Mouse (Mus musculus) forebrain, embryonic 15.5 days (tissue): Measurements from ENCODE around the gene Lmln. TPM values are rescaled to one million over a fixed set of nuclear protein-coding genes. Genes with fewer than 3 reads are reported as not detected.

Experiments
- ATAC-seq: fragments of 200-750 bp; cut with Nextera tagmentation; replicated peaks from 2 replicates; pipeline ENCODE4 v1.8.0; 2017; ENCODE audit warnings: mild to moderate bottlenecking, moderate TSS enrichment, moderate library complexity
- H3K27ac ChIP-seq: fragments of 300-500 bp; sonication (generic); replicated peaks from 2 replicates; pipeline ENCODE4 v1.5.1; 2015; ENCODE audit warnings: mild to moderate bottlenecking, inconsistent platforms
- H3K27me3 ChIP-seq: fragments of 300-500 bp; sonication (generic); 2 replicates; pipeline ENCODE4 v1.6.1; 2015; ENCODE audit warnings: inconsistent platforms
- H3K36me3 ChIP-seq: fragments of 300-500 bp; sonication (generic); 2 replicates; pipeline ENCODE4 v1.6.1; 2015; ENCODE audit warnings: mild to moderate bottlenecking, inconsistent platforms
- H3K4me1 ChIP-seq: fragments of 300-500 bp; sonication (generic); 2 replicates; pipeline ENCODE4 v1.6.1; 2015; ENCODE audit warnings: inconsistent platforms
- H3K4me2 ChIP-seq: fragments of 300-500 bp; sonication (generic); replicated peaks from 2 replicates; pipeline ENCODE4 v1.6.1; 2015; ENCODE audit warnings: mild to moderate bottlenecking, inconsistent platforms
- H3K4me3 ChIP-seq: fragments of 300-500 bp; sonication (generic); 2 replicates; pipeline ENCODE4 v1.5.1; 2015; ENCODE audit warnings: mild to moderate bottlenecking, inconsistent platforms
- H3K9ac ChIP-seq: fragments of 300-500 bp; sonication (generic); replicated peaks from 2 replicates; pipeline ENCODE4 v1.6.1; 2015; ENCODE audit warnings: mild to moderate bottlenecking, inconsistent platforms
- H3K9me3 ChIP-seq: fragments of 300-500 bp; sonication (generic); 2 replicates; pipeline ENCODE4 v1.6.1; 2016; ENCODE audit warnings: inconsistent platforms
- WGBS: fragments of 180-500 bp; shearing (Covaris S2); methylation state at CpG from one replicate; pipeline ENCODE4 v1.1.7; 2015; ENCODE audit warnings: mixed read lengths; 5-methylcytosine and 5-hydroxymethylcytosine counted together
- polyA plus RNA-seq: library from polyadenylated mRNA; unstranded; fragments of >200 nt; fragmentation: Nextera tagmentation; extraction: Ambion mirVana; gene quantifications from 2 replicates; pipeline ENCODE4 v1.2.1, GENCODE M21; 2015

Lmln gene
- polyA plus RNA-seq, 1 experiment from 2014 or later: 3.3 TPM

GRCm38 (mm10) chr16:33060926-33061325 is 1.4 kb upstream of the Lmln start:
- Histone ChIP-seq H3K4me3 (no peak overlapping the region), H3K9ac (no peak overlapping the region), H3K9me3 (no peaks in the 10 kb centered on the region), H3K27me3 (no peaks in the 10 kb centered on the region), H3K4me1 (peaks cover 32% of the 10 kb centered on the region), H3K4me2 (no peak overlapping the region), H3K27ac (no peak overlapping the region), H3K36me3 (peaks cover 31% of the 10 kb centered on the region)
- ATAC-seq: no peak
- 78% methylated on average over 2 of the region's 2 CpGs for WGBS

DNA sequence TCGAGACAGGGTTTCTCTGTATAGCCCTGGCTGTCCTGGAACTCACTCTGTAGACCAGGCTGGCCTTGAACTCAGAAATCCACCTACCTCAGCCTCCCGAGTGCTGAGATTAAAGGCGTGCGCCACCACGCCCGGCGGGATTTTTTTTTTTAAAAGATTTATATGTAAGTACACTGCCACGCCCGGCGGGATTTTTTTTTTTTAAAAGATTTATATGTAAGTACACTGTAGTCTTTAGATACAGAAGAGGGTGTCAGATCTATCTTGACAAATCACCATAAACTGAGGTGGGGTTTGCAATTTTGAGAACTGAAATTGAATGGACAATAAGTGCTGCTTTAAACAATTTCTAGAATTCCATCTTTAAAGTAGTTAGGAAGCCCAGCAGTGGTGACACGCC is 921 bp upstream of the Lmln start:
- H3K9me3 ChIP-seq: no peaks in the 10 kb centered on the region
- peaks cover 31% of the 10 kb centered on the region for H3K36me3 ChIP-seq
- H3K4me1 ChIP-seq: peaks cover 32% of the 10 kb centered on the region
- H3K9ac ChIP-seq: no peak overlapping the region
- no peak overlapping the region; the same call in 1 of the 2 replicates for H3K4me2 ChIP-seq
- no peak overlapping the region for H3K4me3 ChIP-seq
- no peaks in the 10 kb centered on the region for H3K27me3 ChIP-seq
- 59% methylated on average over 11 of the region's 11 CpGs for WGBS
- peak overlapping the region; percentile 89 for H3K27ac ChIP-seq
- ATAC-seq: no peak

- H3K27me3 ChIP-seq: no peaks in the 10 kb centered on the region
- H3K4me1 ChIP-seq: peaks cover 27% of the 10 kb centered on the region
- ATAC-seq: peak; percentile 66
- H3K4me2 ChIP-seq: peak overlapping the region; percentile 91
- peaks cover 36% of the 10 kb centered on the region for H3K36me3 ChIP-seq
- WGBS: 0% methylated on average over 35 of the region's 35 CpGs
- peak overlapping the region; percentile 91 for H3K4me3 ChIP-seq
- H3K9me3 ChIP-seq: no peaks in the 10 kb centered on the region
- peak overlapping the region; percentile 81 for H3K9ac ChIP-seq
- H3K27ac ChIP-seq: peak overlapping the region; percentile 89
These were observed 386 bp downstream of the Lmln start for GRCm38 (mm10) chr16:33062682-33063131.

DNA sequence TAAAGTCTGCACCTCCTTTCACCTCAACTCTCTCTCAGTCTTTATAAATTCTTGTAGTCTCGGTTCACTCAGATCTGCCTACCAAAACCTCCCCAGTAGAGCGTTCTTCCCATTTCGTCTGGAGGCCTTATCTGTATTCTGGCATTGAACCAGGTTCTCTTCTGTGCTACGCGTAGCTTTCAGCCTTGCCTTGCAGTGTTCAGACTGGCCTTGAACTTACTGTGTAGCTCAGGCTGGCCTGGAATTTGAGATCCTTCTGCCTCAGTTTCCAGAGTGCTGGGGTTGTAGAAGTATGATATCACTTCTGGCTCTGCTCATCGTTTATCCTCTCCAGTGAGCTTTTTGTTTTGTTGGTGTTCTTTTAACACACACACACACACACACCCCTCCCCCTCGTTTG is 946 bp downstream of the Lmln start:
- no peak for ATAC-seq
- WGBS: 2% methylated on average over 7 of the region's 7 CpGs
- peaks cover 32% of the 10 kb centered on the region for H3K36me3 ChIP-seq
- peak overlapping the region; percentile 81 for H3K9ac ChIP-seq
- no peaks in the 10 kb centered on the region for H3K27me3 ChIP-seq
- peak overlapping the region; percentile 89 for H3K27ac ChIP-seq
- H3K4me3 ChIP-seq: peak overlapping the region; percentile 91
- peaks cover 22% of the 10 kb centered on the region for H3K4me1 ChIP-seq
- peak overlapping the region; percentile 91 for H3K4me2 ChIP-seq
- H3K9me3 ChIP-seq: no peaks in the 10 kb centered on the region

DNA sequence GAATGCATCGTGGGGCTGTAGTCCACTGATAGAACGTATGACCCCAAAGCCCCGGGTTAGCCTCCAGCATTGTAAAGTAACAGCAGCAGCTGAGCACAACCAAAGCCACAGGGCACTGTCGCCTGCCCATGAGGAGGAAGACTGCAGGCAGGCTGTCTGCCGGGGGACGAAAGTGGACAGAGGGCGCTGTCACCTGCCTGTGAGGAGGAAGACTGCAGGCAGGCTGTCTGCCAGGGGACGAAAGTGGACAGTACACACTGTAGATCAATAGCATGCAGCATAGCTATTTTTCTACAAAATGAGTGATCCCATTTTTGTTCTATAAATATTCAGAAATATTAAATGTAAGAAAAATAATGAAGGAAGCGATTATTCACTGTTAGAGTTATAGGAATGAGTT is 2.3 kb downstream of the Lmln start:
- Histone ChIP-seq H3K9ac (no peak overlapping the region), H3K4me2 (no peak overlapping the region), H3K27ac (no peak overlapping the region), H3K9me3 (no peaks in the 10 kb centered on the region), H3K4me1 (peaks cover 19% of the 10 kb centered on the region), H3K36me3 (peaks cover 18% of the 10 kb centered on the region), H3K27me3 (no peaks in the 10 kb centered on the region), H3K4me3 (no peak overlapping the region)
- WGBS: 74% methylated on average over 9 of the region's 9 CpGs
- no peak for ATAC-seq

- H3K4me2 ChIP-seq: no peak overlapping the region
- peaks cover 23% of the 10 kb centered on the region for H3K36me3 ChIP-seq
- no peak overlapping the region for H3K9ac ChIP-seq
- no peak overlapping the region for H3K4me3 ChIP-seq
- H3K27ac ChIP-seq: no peak overlapping the region
- no peaks in the 10 kb centered on the region for H3K27me3 ChIP-seq
- no peaks in the 10 kb centered on the region for H3K9me3 ChIP-seq
- no peak for ATAC-seq
- no peaks in the 10 kb centered on the region for H3K4me1 ChIP-seq
These were observed 8.6 kb downstream of the Lmln start for GRCm38 (mm10) chr16:33070928-33071327.

DNA sequence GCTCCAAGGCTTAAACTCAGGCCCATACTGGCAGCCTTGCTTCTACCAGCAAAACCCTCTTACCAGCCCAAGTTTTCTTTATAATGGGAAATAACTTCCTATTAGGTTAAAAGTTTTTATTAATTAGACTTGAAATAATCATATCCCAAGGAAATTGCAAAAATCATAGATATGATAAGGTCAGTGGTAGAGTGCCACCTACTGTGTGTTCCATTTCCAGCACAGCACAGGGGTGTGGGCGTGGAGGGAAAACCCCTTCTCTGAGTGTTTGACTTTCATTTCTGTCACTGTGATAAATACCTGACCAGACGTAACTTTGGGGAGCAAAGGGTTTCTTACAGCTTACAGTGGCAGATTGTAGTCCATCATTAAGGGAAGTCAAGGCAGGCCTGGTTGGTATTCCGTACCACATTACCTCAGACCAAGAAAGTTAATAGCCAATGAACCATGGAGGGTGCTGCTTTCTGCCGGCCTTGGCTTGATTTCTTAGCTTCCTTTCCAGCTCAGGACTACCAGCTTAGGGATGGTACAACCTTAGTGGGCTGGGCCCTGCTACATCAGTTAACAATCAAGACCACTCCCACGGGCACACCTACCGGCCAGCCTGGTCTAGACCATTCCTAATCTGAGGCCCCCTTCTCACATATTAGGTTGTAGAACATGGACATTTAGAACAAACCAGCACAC is 10.7 kb downstream of the Lmln start:
- Histone ChIP-seq H3K27me3 (no peaks in the 10 kb centered on the region), H3K9ac (no peak overlapping the region), H3K27ac (no peak overlapping the region), H3K36me3 (peaks cover 19% of the 10 kb centered on the region), H3K4me2 (no peak overlapping the region), H3K4me3 (no peak overlapping the region), H3K9me3 (no peaks in the 10 kb centered on the region), H3K4me1 (no peaks in the 10 kb centered on the region)
- no peak for ATAC-seq
- WGBS: 90% methylated on average over 6 of the region's 6 CpGs

DNA sequence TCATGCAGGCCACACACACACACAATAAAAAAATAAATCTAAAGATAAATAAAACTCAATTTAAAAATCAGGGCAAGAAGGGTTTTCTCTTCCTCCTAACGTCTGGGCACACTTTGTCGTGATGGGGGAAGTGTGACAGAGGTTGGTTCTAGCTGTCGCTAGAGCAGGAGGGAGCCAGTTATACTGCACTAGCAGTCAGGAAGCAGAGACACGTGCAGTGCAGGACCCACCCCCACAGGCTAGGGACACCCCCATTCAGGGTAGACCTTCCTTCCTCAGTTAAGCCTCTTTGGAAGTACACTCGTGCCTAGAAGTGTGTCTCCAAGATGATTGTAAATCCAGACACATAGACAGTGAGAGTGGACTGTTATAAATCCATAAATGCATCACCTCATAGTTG is 12.6 kb downstream of the Lmln start:
- WGBS: 82% methylated on average over 5 of the region's 5 CpGs
- Histone ChIP-seq H3K27ac (no peak overlapping the region), H3K9me3 (no peaks in the 10 kb centered on the region), H3K36me3 (peaks cover 16% of the 10 kb centered on the region), H3K9ac (no peak overlapping the region), H3K27me3 (no peaks in the 10 kb centered on the region), H3K4me2 (no peak overlapping the region), H3K4me3 (no peak overlapping the region), H3K4me1 (no peaks in the 10 kb centered on the region)
- no peak for ATAC-seq

DNA sequence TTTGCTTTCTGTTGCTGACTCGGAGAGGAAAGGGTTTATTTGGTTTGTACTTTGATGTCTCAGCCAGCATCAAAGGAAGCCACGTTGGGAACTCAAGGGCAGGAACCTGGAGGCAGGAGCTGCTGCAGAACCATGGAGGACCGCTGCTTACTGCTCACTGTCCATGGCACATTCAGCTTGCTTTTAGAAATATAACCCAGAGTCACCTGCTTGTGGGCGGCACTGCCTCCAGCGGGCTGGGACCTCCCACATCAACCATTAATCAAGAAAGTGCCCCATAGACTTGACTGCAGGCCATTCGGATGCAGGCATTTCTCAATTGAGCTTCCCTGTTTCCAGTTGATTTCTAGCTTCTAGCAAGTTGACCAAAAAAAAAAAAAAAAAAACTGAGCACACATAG is 13.8 kb downstream of the Lmln start:
- peaks cover 17% of the 10 kb centered on the region; the same call in 1 of the 2 replicates for H3K36me3 ChIP-seq

DNA sequence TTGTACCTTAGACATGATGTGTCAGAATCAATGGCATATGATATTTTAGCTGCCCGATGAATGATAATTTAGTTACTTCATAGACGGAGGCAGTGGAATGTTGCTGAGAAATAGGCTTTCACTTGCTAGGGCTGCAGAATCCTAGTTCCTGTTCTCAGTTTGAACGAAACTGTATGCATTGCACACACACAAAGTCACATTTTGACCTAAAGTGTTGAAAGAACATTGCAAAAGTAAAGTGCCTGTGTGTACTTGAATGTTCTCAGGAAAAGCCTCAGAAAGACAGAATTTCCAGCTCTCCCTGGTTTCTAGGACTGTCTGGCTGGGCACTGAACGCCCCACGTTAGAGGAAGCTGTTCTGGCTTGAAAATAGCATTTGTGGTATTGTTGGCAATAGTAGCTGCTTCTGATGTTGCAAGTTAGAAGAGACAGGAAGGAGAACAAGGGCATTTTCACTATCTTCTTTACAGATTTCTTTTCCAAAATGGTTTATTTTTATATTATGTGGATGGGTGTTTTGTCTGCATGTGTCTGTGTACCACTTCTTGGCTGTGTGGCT is 14.8 kb downstream of the Lmln start:
- 91% methylated on average over 5 of the region's 5 CpGs for WGBS

More for the DNA sequence above, 13.8 kb downstream of the Lmln start:
- no peaks in the 10 kb centered on the region for H3K27me3 ChIP-seq
- no peak overlapping the region for H3K9ac ChIP-seq
- no peaks in the 10 kb centered on the region for H3K9me3 ChIP-seq
- no peaks in the 10 kb centered on the region for H3K4me1 ChIP-seq
- 87% methylated on average over 6 of the region's 6 CpGs for WGBS
- H3K4me2 ChIP-seq: no peak overlapping the region
- no peak overlapping the region for H3K27ac ChIP-seq
- H3K4me3 ChIP-seq: no peak overlapping the region
- no peak for ATAC-seq

DNA sequence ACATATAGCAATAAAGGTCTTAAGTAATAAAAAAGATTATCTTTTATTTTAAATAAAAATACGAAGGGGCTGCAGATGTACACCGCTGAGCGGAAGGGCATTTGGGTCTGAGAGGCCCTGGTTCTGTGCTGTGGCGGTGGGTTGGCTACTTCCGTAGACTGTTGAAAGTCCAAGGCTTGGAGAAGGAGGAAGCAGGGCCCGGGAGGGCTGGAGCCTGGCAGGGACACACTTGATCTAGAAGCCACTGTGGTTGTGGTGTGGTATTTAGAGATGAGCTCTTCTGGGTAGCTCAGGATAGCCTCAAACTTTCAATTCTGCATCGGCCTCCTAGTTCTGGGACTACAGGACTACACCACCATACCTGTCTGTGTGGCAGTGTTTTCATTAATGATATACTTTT is 17.7 kb downstream of the Lmln start:
- H3K9ac ChIP-seq: no peak overlapping the region
- no peak overlapping the region for H3K4me3 ChIP-seq
- H3K27me3 ChIP-seq: no peaks in the 10 kb centered on the region
- no peaks in the 10 kb centered on the region for H3K9me3 ChIP-seq
- H3K4me2 ChIP-seq: no peak overlapping the region
- H3K4me1 ChIP-seq: no peaks in the 10 kb centered on the region
- H3K27ac ChIP-seq: no peak overlapping the region
- H3K36me3 ChIP-seq: 0 out of 2 replicates have a peak, but pooled peaks cover 7% of the 10 kb centered on the region
- WGBS: 95% methylated on average over 7 of the region's 7 CpGs
- no peak for ATAC-seq

More for the DNA sequence above, 14.8 kb downstream of the Lmln start:
- Histone ChIP-seq H3K36me3 (peaks cover 12% of the 10 kb centered on the region; the same call in 1 of the 2 replicates), H3K4me3 (no peak overlapping the region), H3K4me2 (no peak overlapping the region), H3K9ac (no peak overlapping the region), H3K27me3 (no peaks in the 10 kb centered on the region), H3K27ac (no peak overlapping the region), H3K9me3 (no peaks in the 10 kb centered on the region), H3K4me1 (no peaks in the 10 kb centered on the region)
- ATAC-seq: no peak

GRCm38 (mm10) chr16:33082951-33083350 is 20.6 kb downstream of the Lmln start:
- Histone ChIP-seq H3K9ac (no peak overlapping the region), H3K27ac (no peak overlapping the region), H3K4me3 (no peak overlapping the region), H3K36me3 (0 out of 2 replicates have a peak, but pooled peaks cover 2% of the 10 kb centered on the region), H3K27me3 (no peaks in the 10 kb centered on the region), H3K9me3 (no peaks in the 10 kb centered on the region), H3K4me1 (no peaks in the 10 kb centered on the region), H3K4me2 (no peak overlapping the region)
- no peak for ATAC-seq
- 85% methylated on average over 6 of the region's 6 CpGs for WGBS
